Mouse (Mus musculus) lung, embryonic 14.5 days (tissue): ENCODE measurements around the gene Plpp2. TPM values are rescaled to one million over a fixed set of nuclear protein-coding genes. Genes with fewer than 3 reads are reported as not detected.

Source experiments
- ATAC-seq: fragments of 200-750 bp; cut with Nextera tagmentation; 2 replicates; pipeline ENCODE4 v1.8.0; 2017; ENCODE audit warnings: mild to moderate bottlenecking, moderate TSS enrichment, moderate library complexity; ENCODE audit not compliant: insufficient read depth
- DNase-seq: peaks from one replicate; pipeline ENCODE4 v3.0.0-alpha.2; 2015
- H3K27ac ChIP-seq: fragments of 300-500 bp; sonication (generic); 2 replicates; pipeline ENCODE4 v1.5.1; 2014; ENCODE audit warnings: low read depth, mild to moderate bottlenecking, moderate library complexity
- H3K27me3 ChIP-seq: fragments of 300-500 bp; sonication (generic); 2 replicates; pipeline ENCODE4 v1.6.1; 2014; ENCODE audit warnings: low read length, control low read depth; ENCODE audit not compliant: insufficient read depth
- H3K36me3 ChIP-seq: fragments of 300-500 bp; sonication (generic); 2 replicates; pipeline ENCODE4 v1.6.1; 2014; ENCODE audit warnings: control low read depth; ENCODE audit not compliant: insufficient read depth
- H3K4me1 ChIP-seq: fragments of 300-500 bp; sonication (generic); 2 replicates; pipeline ENCODE4 v1.6.1; 2014; ENCODE audit warnings: antibody characterized with exemption, control low read depth; ENCODE audit not compliant: insufficient read depth
- H3K4me2 ChIP-seq: fragments of 300-500 bp; sonication (generic); 2 replicates; pipeline ENCODE4 v1.6.1; 2014; ENCODE audit warnings: mild to moderate bottlenecking
- H3K4me3 ChIP-seq: fragments of 300-500 bp; sonication (generic); 2 replicates; pipeline ENCODE4 v1.5.1; 2014; ENCODE audit warnings: low read depth, low read length
- H3K9ac ChIP-seq: fragments of 300-500 bp; sonication (generic); 2 replicates; pipeline ENCODE4 v1.6.1; 2014
- H3K9me3 ChIP-seq: fragments of 300-500 bp; sonication (generic); 2 replicates; pipeline ENCODE4 v1.6.1; 2016; ENCODE audit warnings: low read depth, low read length, control low read depth
- CTCF ChIP-seq: IDR thresholded peaks from 2 replicates; pipeline ENCODE4 v1.5.1; 2016; ENCODE audit warnings: antibody characterized with exemption, low read depth
- WGBS: fragments of 180-500 bp; shearing (Covaris S2); extraction: QIAGEN DNeasy Blood & Tissue Kit; methylation state at CpG from one replicate; pipeline ENCODE4 v1.1.7; 2014; 5-methylcytosine and 5-hydroxymethylcytosine counted together
- polyA plus RNA-seq: library from polyadenylated mRNA; unstranded; fragments of >200 nt; fragmentation: Nextera tagmentation; extraction: Ambion mirVana; gene quantifications from 2 replicates; pipeline ENCODE4 v1.2.1, GENCODE M21; 2014

Plpp2 gene
- polyA plus RNA-seq, 1 experiment from 2014 or later, result 34.9 TPM

DNA sequence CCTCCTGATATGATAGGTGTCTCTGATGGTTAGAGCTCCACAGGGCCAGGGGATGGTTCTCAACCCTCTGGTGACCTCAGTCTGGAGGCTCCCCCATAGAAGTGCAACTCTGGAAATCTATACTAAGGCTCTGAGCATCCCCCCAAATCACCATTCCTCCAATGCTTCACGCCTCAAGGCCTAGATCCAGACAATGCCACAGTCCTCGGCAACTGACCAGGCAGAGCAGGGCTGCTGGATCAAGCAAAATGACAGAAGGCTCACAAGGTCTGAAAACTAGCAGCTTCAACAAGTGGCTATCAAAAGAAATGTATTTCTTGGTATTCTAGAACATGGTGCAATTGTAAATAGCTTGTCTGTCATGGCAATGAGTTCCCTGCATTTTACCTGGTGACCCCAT, 4.2 kb upstream of the Plpp2 start:
- TF ChIP-seq CTCF, result no peak
- Histone ChIP-seq H3K27ac (no peak overlapping the region), H3K9me3 (no peaks in the 10 kb centered on the region), H3K4me2 (no peak overlapping the region), H3K9ac (no peak overlapping the region), H3K4me1 (no peaks in the 10 kb centered on the region), H3K4me3 (no peak overlapping the region), H3K27me3 (no peaks in the 10 kb centered on the region), H3K36me3 (peaks cover 54% of the 10 kb centered on the region)
- no peak for ATAC-seq
- no peak for DNase-seq
- WGBS, result 88% methylated on average over 2 of the region's 2 CpGs

DNA sequence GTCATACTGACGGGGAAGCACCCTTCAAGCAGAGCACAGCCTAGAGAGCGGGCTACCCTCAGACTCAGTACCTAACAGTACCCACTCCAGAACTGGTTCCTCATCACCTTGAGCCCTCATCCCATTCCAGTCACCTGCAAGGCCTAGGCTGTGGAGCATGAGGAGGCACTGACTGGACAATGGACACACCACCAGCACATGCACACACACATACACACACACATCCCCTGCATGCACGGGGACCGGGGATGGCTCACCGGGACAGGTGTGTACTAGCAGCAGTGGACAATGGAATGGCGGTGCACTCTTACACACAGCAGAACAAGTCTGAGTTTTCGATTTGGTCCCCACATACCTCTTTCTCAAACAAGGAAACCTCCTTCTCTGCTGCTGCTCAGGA, 3.7 kb upstream of the Plpp2 start:
- H3K4me1 ChIP-seq, result no peaks in the 10 kb centered on the region
- peaks cover 49% of the 10 kb centered on the region for H3K36me3 ChIP-seq
- 91% methylated on average over 7 of the region's 7 CpGs for WGBS
- ATAC-seq (no peak), DNase-seq (no peak)
- no peak overlapping the region for H3K9ac ChIP-seq
- no peaks in the 10 kb centered on the region for H3K27me3 ChIP-seq
- H3K4me3 ChIP-seq, result no peak overlapping the region
- H3K27ac ChIP-seq, result no peak overlapping the region
- no peak for TF ChIP-seq CTCF
- no peak overlapping the region for H3K4me2 ChIP-seq
- no peaks in the 10 kb centered on the region for H3K9me3 ChIP-seq

DNA sequence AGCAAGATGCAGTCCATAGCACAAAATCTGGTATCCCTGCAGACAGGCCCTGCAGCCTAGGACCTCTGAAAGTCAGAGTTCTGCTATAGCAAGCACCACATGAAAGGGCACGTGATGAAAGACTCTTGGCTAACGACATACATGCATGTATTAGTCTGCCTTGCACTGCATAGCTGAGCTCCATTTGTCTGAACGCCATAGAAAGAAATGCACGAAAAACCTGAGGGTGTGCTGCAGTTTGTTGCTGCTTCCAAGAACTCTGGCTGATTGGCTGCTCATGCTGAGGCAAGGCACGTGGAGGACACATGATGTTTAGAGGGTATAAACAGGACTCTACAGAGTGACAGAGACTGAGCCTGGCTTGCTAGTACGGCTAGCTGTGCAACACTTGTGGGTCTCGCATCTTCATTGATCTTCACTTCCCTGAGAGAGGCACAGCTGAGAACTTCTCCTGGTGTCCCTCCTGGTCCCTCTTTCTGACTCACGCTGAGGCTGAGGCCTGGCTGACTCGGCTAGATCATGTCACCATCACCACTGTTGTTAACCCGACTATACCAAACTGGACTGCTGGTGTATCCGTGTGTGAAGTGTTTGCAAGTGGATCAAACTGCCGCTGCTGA, 3.0 kb upstream of the Plpp2 start:
- DNase-seq (no peak), ATAC-seq (no peak)
- Histone ChIP-seq H3K36me3 (peaks cover 42% of the 10 kb centered on the region), H3K4me1 (no peaks in the 10 kb centered on the region), H3K27me3 (no peaks in the 10 kb centered on the region), H3K4me3 (no peak overlapping the region), H3K27ac (no peak overlapping the region), H3K9ac (no peak overlapping the region), H3K4me2 (no peak overlapping the region), H3K9me3 (no peaks in the 10 kb centered on the region)
- no peak for TF ChIP-seq CTCF
- 63% methylated on average over 12 of the region's 12 CpGs for WGBS

DNA sequence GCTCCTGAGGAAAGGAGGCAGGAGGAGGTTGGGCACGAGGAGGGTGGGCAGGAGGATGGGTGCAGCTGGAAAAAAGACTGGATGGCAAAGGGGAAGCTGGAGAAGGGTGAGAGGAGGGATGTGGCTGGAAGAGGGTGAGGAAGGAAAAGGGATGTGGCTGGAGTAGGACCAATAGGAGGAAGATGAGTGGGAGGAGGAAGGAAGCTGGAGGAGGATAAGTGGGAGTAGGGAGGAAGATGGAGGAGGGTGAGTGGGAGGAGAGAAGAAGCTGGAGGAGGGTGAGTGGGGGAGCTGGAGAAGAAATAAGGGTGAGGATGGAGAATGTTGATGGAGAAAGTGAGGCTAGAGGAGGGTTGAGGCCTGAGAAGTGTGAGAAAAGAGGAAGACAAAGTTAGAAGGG, 1.8 kb upstream of the Plpp2 start:
- H3K9ac ChIP-seq, result no peak overlapping the region
- no peak overlapping the region for H3K27ac ChIP-seq
- 62% methylated on average over 1 of the region's 1 CpGs for WGBS
- no peaks in the 10 kb centered on the region for H3K27me3 ChIP-seq
- DNase-seq, result no peak
- no peak overlapping the region for H3K4me2 ChIP-seq
- H3K4me3 ChIP-seq, result no peak overlapping the region
- no peaks in the 10 kb centered on the region for H3K4me1 ChIP-seq
- no peak for ATAC-seq
- H3K36me3 ChIP-seq, result peaks cover 31% of the 10 kb centered on the region
- no peak for TF ChIP-seq CTCF
- no peaks in the 10 kb centered on the region for H3K9me3 ChIP-seq

DNA sequence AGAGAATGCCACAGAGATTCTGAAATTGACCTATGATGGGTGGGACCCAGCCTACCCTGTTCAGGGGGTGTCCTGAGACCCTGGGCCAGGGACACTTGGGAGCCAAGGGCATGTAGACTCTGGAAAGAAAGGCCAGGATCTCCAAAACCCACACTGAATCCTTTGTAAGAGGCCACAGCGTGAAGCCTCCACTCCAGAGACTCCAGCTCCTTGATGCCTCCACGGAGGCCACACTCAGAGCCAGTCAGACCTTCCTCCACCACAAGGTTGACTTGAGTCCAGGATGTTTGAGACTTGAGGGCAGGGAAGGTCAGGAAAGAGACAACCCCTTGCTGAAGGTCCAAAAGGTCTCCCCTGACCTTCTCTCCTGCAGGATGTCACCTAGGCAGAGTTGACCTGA, 830 bp upstream of the Plpp2 start:
- Histone ChIP-seq H3K4me1 (no peaks in the 10 kb centered on the region), H3K27me3 (no peaks in the 10 kb centered on the region), H3K4me2 (no peak overlapping the region), H3K9ac (no peak overlapping the region), H3K36me3 (peaks cover 22% of the 10 kb centered on the region), H3K27ac (no peak overlapping the region), H3K4me3 (no peak overlapping the region), H3K9me3 (no peaks in the 10 kb centered on the region)
- 82% methylated on average over 2 of the region's 2 CpGs for WGBS
- no peak for DNase-seq
- TF ChIP-seq CTCF, result no peak
- no peak for ATAC-seq

DNA sequence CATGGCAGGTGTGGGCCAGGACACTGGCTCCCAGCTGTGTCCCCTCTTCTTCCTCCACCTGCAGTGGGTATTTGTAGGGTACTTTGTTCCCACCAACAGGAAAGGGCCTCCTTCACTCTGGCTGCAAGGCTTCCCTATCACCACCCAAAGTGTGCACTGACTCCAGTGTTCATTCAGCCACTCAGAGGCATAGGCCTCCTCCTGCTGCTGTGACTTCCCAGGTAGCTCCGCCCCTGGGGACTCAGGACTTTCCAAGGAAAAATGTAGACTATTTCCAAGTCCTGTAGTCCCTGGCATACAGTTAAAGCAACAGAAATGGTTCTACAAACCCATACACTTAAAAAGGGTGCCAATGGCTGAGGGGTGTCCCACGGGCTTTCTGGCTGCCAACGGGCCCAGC, 918 bp downstream of the Plpp2 start:
- no peaks in the 10 kb centered on the region for H3K9me3 ChIP-seq
- no peak for TF ChIP-seq CTCF
- peak; percentile 48 for DNase-seq
- peak overlapping the region; percentile 97 for H3K4me2 ChIP-seq
- H3K4me1 ChIP-seq, result no peaks in the 10 kb centered on the region
- WGBS, result 25% methylated on average over 3 of the region's 3 CpGs
- no peaks in the 10 kb centered on the region for H3K27me3 ChIP-seq
- H3K36me3 ChIP-seq, result peaks cover 13% of the 10 kb centered on the region; the same call in 1 of the 2 replicates
- H3K4me3 ChIP-seq, result peak overlapping the region; percentile 65
- peak overlapping the region; percentile 68 for H3K9ac ChIP-seq
- H3K27ac ChIP-seq, result peak overlapping the region; percentile 74
- ATAC-seq, result peak; percentile 39

DNA sequence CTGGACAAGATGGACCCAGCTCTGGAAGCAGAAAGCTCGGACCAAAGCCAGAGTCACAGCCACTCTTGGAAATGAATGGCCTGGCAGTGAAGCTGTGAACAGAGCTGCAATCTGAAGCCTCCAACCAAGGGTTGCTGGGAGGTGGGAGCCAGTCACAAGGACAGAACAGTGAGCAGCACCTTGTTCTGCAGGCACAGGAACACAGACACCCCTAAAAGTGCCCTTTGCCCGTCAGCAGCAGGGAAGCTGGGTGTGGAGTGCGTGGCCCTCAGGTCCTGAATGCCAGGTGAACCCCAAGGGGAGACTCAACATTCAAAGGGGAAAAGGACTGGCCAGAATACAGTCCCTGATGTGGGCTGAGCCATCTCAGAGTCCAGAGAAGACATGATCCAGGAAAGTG, 2.0 kb downstream of the Plpp2 start:
- Histone ChIP-seq H3K9me3 (no peaks in the 10 kb centered on the region), H3K4me1 (no peaks in the 10 kb centered on the region), H3K27ac (no peak overlapping the region), H3K4me3 (no peak overlapping the region), H3K27me3 (no peaks in the 10 kb centered on the region), H3K4me2 (no peak overlapping the region), H3K36me3 (peaks cover 12% of the 10 kb centered on the region; the same call in 1 of the 2 replicates), H3K9ac (no peak overlapping the region)
- WGBS, result 83% methylated on average over 3 of the region's 3 CpGs
- ATAC-seq, result no peak
- DNase-seq, result no peak
- no peak for TF ChIP-seq CTCF
